Mouse (Mus musculus): ENCODE data around the gene Scn10a. TPM values are rescaled to one million over a fixed set of nuclear protein-coding genes. Genes with fewer than 3 reads are reported as not detected.

Gene Scn10a
- polyA plus RNA-seq, 1 experiment = not detected

- Histone ChIP-seq H3K27ac (ENCODE audit: insufficient read depth, low read length) (no peak overlapping the region), H3K27me3 (ENCODE audit: control insufficient read depth, insufficient read depth, low read length) (no peaks in the 10 kb centered on the region), H3K4me3 (replicated peaks; ENCODE audit: insufficient read depth, low read depth, low read length) (no peak overlapping the region), H3K4me1 (ENCODE audit: control insufficient read depth, insufficient read depth, low read length) (peaks cover 17% of the 10 kb centered on the region)
- WGBS = 89% methylated on average over 16 of the region's 16 CpGs
- DNase-seq = no peak
- no peak for TF ChIP-seq POLR2A (IDR thresholded peaks at IDR 0.05; ENCODE audit: borderline replicate concordance, insufficient read depth, low read length)
- no peak for TF ChIP-seq CTCF (IDR thresholded peaks at IDR 0.05; ENCODE audit: borderline replicate concordance, insufficient read depth, low read depth, low read length)
Observed at GRCm38 (mm10) chr9:119559537-119560276, 159.4 kb downstream of the Scn10a start.

Other genes starting within 250 kb of the Scn10a start
- gene Scn5a, start 140.3 kb downstream of the Scn10a start, polyA plus RNA-seq (2012; rRNA removed) = 0.19 and 0.21 TPM in 2 replicates
- gene Scn11a, start 106.1 kb upstream of the Scn10a start, polyA plus RNA-seq (2012; rRNA removed) = 0.08 and 0.11 TPM in 2 replicates
- gene Wdr48, start 175.6 kb upstream of the Scn10a start, polyA plus RNA-seq (2012; rRNA removed) = 60.5 and 69.2 TPM in 2 replicates
- 22.1 and 23.6 TPM in 2 replicates for gene Gorasp1, start 218.2 kb upstream of the Scn10a start, polyA plus RNA-seq (2012; rRNA removed)
- gene Ttc21a, start 218.3 kb upstream of the Scn10a start, polyA plus RNA-seq (2012; rRNA removed) = 0.56 and 1.2 TPM in 2 replicates

Measured in cerebellum, adult 2 months (tissue).